Mouse (Mus musculus): ENCODE data around the gene Map2k1. TPM values are rescaled to one million over a fixed set of nuclear protein-coding genes. Genes with fewer than 3 reads are reported as not detected.
"Not testable (repeated sequence)": the region's sequence is repeated elsewhere in the genome, so short reads cannot be mapped to it uniquely, and the experiment has no call there.

Gene Map2k1
- total RNA-seq (2015; ENCODE audit: low replicate concordance) (10.1 and 23.1 TPM in 2 replicates), total RNA-seq (2017; ENCODE audit: low replicate concordance) (10.1 and 23.3 TPM in 2 replicates)

GRCm38 (mm10) chr9:64253021-64253904 lies at the start of gene Map2k1:
Map2k1 (minus strand) TSS chr9:64253631.
- ATAC-seq (replicated peaks; ENCODE audit: low FRiP score, poor library complexity, severe bottlenecking): peak; percentile 97

GRCm38 (mm10) chr9:64303086-64303485 lies 49.7 kb upstream of the Map2k1 start:
- not testable (repeated sequence) for ATAC-seq (replicated peaks; ENCODE audit: low FRiP score, poor library complexity, severe bottlenecking)

- ATAC-seq (replicated peaks; ENCODE audit: low FRiP score, poor library complexity, severe bottlenecking): 0 out of 2 replicates have a peak, but pooled peaks have one; percentile 5
Measured at GRCm38 (mm10) chr9:64282404-64282987, 29.1 kb upstream of the Map2k1 start.

GRCm38 (mm10) chr9:64281781-64282178 lies 28.3 kb upstream of the Map2k1 start:
- ATAC-seq (replicated peaks; ENCODE audit: low FRiP score, poor library complexity, severe bottlenecking): peak; percentile 71

GRCm38 (mm10) chr9:64281105-64281780 lies 27.8 kb upstream of the Map2k1 start, which contains the start of gene Tipin:
Tipin (plus strand) TSS chr9:64281581.
- peak; percentile 97 for ATAC-seq (replicated peaks; ENCODE audit: low FRiP score, poor library complexity, severe bottlenecking)

- no peak for ATAC-seq (replicated peaks; ENCODE audit: low FRiP score, poor library complexity, severe bottlenecking)
Measured at GRCm38 (mm10) chr9:64278665-64279310, 25.4 kb upstream of the Map2k1 start.

- peak; percentile 54; the same call in 1 of the 2 replicates for ATAC-seq (replicated peaks; ENCODE audit: low FRiP score, poor library complexity, severe bottlenecking)
Measured at GRCm38 (mm10) chr9:64277706-64278105, 24.3 kb upstream of the Map2k1 start.

GRCm38 (mm10) chr9:64274919-64275318 lies 21.5 kb upstream of the Map2k1 start:
- no peak for ATAC-seq (replicated peaks; ENCODE audit: low FRiP score, poor library complexity, severe bottlenecking)

- ATAC-seq (replicated peaks; ENCODE audit: low FRiP score, poor library complexity, severe bottlenecking): no peak
Measured at GRCm38 (mm10) chr9:64274291-64274690, 20.9 kb upstream of the Map2k1 start.

GRCm38 (mm10) chr9:64273757-64274156 lies 20.3 kb upstream of the Map2k1 start:
- no peak for ATAC-seq (replicated peaks; ENCODE audit: low FRiP score, poor library complexity, severe bottlenecking)

- ATAC-seq (replicated peaks; ENCODE audit: low FRiP score, poor library complexity, severe bottlenecking): no peak
Measured at GRCm38 (mm10) chr9:64272611-64273010, 19.2 kb upstream of the Map2k1 start.

- no peak for ATAC-seq (replicated peaks; ENCODE audit: low FRiP score, poor library complexity, severe bottlenecking)
Measured at GRCm38 (mm10) chr9:64271249-64271648, 17.8 kb upstream of the Map2k1 start.

GRCm38 (mm10) chr9:64268836-64269235 lies 15.4 kb upstream of the Map2k1 start:
- not testable (repeated sequence) for ATAC-seq (replicated peaks; ENCODE audit: low FRiP score, poor library complexity, severe bottlenecking)

- no peak for ATAC-seq (replicated peaks; ENCODE audit: low FRiP score, poor library complexity, severe bottlenecking)
Measured at GRCm38 (mm10) chr9:64268196-64268595, 14.8 kb upstream of the Map2k1 start.

GRCm38 (mm10) chr9:64267231-64267630 lies 13.8 kb upstream of the Map2k1 start:
- no peak for ATAC-seq (replicated peaks; ENCODE audit: low FRiP score, poor library complexity, severe bottlenecking)

GRCm38 (mm10) chr9:64264813-64265212 lies 11.4 kb upstream of the Map2k1 start:
- no peak for ATAC-seq (replicated peaks; ENCODE audit: low FRiP score, poor library complexity, severe bottlenecking)

- no peak for ATAC-seq (replicated peaks; ENCODE audit: low FRiP score, poor library complexity, severe bottlenecking)
Measured at GRCm38 (mm10) chr9:64261023-64261422, 7.6 kb upstream of the Map2k1 start.

- ATAC-seq (replicated peaks; ENCODE audit: low FRiP score, poor library complexity, severe bottlenecking): no peak
Measured at GRCm38 (mm10) chr9:64259906-64260305, 6.5 kb upstream of the Map2k1 start.

- ATAC-seq (replicated peaks; ENCODE audit: low FRiP score, poor library complexity, severe bottlenecking): no peak
Measured at GRCm38 (mm10) chr9:64256204-64256603, 2.8 kb upstream of the Map2k1 start.

GRCm38 (mm10) chr9:64255422-64255821 lies 2.0 kb upstream of the Map2k1 start:
- no peak for ATAC-seq (replicated peaks; ENCODE audit: low FRiP score, poor library complexity, severe bottlenecking)

Data from erythroid progenitor cell, adult 5-6 weeks (primary cell).